Mouse (Mus musculus): Measurements from ENCODE around the gene Asb16. TPM values are rescaled to one million over a fixed set of nuclear protein-coding genes. Genes with fewer than 3 reads are reported as not detected.
A peak's percentile ranks its signal among the peaks of the same experiment; 100 is the strongest.

Gene Asb16
- polyA plus RNA-seq, 1 experiment from 2014 or later, result 0.09 TPM

DNA sequence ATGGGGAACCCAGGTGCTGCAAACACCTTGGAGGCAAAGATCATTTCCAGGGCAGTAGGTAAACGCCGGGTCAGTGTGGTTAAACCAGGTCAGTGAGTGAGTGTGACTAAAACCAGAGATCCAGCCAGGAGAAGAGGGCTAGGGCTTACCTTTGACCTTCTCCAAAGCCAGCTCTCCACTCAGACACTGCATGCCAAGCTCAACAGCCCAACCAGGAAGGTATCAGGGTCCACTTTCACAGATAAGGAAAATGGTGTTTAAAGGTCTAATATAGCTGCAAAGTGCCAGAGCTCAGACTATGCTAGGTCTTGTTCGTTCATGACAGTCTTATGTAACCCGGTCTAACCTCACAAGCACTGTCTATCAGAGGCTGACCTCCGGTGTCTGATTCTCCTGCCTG lies 27.3 kb upstream of the Asb16 start:
- peak; percentile 90 for ATAC-seq
- Histone ChIP-seq H3K9me3 (ENCODE audit: control insufficient read depth) (no peaks in the 10 kb centered on the region), H3K4me2 (replicated peaks; ENCODE audit: low read depth) (no peak overlapping the region), H3K4me3 (ENCODE audit: low read depth, low read length) (no peak overlapping the region), H3K9ac (ENCODE audit: low read depth, low read length) (no peak overlapping the region), H3K27ac (ENCODE audit: low read depth, low read length) (no peak overlapping the region), H3K4me1 (replicated peaks; ENCODE audit: control insufficient read depth, insufficient read depth, low read length) (0 out of 2 replicates have a peak, but pooled peaks cover 3% of the 10 kb centered on the region), H3K27me3 (replicated peaks; ENCODE audit: control insufficient read depth, insufficient read depth, low read length) (no peaks in the 10 kb centered on the region), H3K36me3 (ENCODE audit: control insufficient read depth, insufficient read depth) (no peaks in the 10 kb centered on the region)
- 43% methylated on average over 5 of the region's 5 CpGs for WGBS
- TF ChIP-seq CTCF (IDR thresholded peaks at IDR 0.05; ENCODE audit: low read depth), result 0 out of 2 replicates have a peak, but pooled peaks have one; percentile 39

DNA sequence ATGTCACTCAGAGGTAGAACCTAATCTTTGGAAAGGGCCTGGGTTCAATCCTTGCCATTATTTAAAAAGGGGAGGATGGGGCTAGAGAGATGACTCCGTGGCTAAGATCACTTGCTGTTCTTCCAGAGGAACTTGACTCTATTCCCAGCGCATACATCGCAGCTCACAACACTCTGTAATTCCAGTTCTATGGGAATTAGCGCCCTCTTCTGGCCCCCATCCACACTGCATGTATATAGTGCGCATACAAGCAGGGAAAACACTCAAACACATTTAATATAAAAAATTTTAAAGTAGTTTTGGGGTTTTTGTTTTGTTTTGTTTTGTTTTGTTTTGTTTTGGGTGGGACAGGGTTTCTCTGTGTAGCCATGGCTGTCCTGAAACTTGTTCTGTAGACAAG lies 26.7 kb upstream of the Asb16 start:
- Histone ChIP-seq H3K9me3 (ENCODE audit: control insufficient read depth) (no peaks in the 10 kb centered on the region), H3K9ac (ENCODE audit: low read depth, low read length) (no peak overlapping the region), H3K36me3 (ENCODE audit: control insufficient read depth, insufficient read depth) (no peaks in the 10 kb centered on the region), H3K4me3 (ENCODE audit: low read depth, low read length) (no peak overlapping the region), H3K27me3 (replicated peaks; ENCODE audit: control insufficient read depth, insufficient read depth, low read length) (no peaks in the 10 kb centered on the region), H3K27ac (ENCODE audit: low read depth, low read length) (no peak overlapping the region), H3K4me2 (replicated peaks; ENCODE audit: low read depth) (no peak overlapping the region), H3K4me1 (replicated peaks; ENCODE audit: control insufficient read depth, insufficient read depth, low read length) (0 out of 2 replicates have a peak, but pooled peaks cover 3% of the 10 kb centered on the region)
- TF ChIP-seq CTCF (IDR thresholded peaks at IDR 0.05; ENCODE audit: low read depth), result peak; percentile 58
- no peak for ATAC-seq
- 63% methylated on average over 5 of the region's 5 CpGs for WGBS

DNA sequence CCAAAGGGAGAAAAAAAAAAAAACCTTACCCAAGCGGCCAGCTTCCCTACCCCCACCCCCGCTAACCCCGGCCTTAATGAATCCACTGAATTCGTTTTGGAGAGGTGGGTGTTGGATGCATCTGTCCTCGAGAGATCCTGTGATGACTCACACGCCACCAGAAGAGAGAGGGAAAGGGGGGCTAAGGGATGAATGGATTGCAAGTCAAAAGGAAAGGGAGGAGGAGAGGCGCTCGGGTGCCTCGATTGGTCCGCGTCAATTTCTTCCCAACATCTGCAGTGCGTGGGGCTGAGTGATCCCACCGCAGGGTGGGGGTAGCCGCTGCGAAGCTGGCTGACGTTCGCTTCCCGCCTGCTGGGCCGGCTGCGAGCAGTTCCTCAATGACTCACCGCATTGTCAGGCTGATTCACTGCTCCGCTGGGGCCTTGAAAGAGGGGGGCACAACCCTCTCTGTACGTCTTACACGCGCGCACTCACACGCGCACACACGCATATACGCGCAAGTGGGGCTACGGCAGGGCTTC lies 23.6 kb upstream of the Asb16 start:
- WGBS, result 2% methylated on average over 31 of the region's 32 CpGs
- H3K9ac ChIP-seq (ENCODE audit: low read depth, low read length), result no peak overlapping the region

DNA sequence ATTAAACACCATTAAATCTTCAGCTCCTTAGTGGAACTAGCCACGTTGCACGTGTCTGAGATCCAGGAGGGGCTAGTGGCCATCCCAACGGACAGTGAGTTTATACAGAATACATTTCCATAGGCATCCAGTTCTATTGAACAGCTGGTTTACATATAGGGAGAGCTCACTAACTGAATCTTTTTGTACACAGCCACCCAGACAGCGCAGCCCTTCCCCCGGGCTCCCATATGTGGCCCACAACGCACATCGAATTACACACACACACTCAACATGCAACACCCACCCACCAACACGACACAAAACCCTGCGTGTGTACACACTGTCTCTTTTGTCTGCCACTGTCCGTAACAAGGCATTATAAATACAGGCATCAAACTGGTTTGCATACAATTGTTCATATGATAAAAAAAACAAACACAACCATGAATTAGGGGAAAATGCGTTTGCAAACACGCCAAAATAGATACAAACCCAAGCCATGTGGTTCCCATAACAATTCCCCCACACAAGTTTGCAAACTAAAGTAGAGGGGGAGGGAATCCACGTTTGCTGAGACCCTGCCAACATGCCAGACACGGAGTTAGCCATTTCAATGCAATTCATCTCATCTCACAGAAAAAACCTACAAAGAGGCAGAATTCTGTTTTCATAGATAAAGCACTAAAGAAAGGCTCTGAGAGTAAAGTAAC lies 22.8 kb upstream of the Asb16 start:
- Histone ChIP-seq H3K4me2 (replicated peaks; ENCODE audit: low read depth) (peak overlapping the region; percentile 73), H3K27ac (ENCODE audit: low read depth, low read length) (no peak overlapping the region), H3K36me3 (ENCODE audit: control insufficient read depth, insufficient read depth) (no peaks in the 10 kb centered on the region), H3K27me3 (replicated peaks; ENCODE audit: control insufficient read depth, insufficient read depth, low read length) (no peaks in the 10 kb centered on the region), H3K4me1 (replicated peaks; ENCODE audit: control insufficient read depth, insufficient read depth, low read length) (0 out of 2 replicates have a peak, but pooled peaks cover 3% of the 10 kb centered on the region), H3K4me3 (ENCODE audit: low read depth, low read length) (peak overlapping the region; percentile 32), H3K9ac (ENCODE audit: low read depth, low read length) (no peak overlapping the region), H3K9me3 (ENCODE audit: control insufficient read depth) (no peaks in the 10 kb centered on the region)
- WGBS, result 53% methylated on average over 14 of the region's 14 CpGs
- TF ChIP-seq CTCF (IDR thresholded peaks at IDR 0.05; ENCODE audit: low read depth), result no peak
- no peak for ATAC-seq

More for the DNA sequence above, 23.6 kb upstream of the Asb16 start:
- no peaks in the 10 kb centered on the region for H3K9me3 ChIP-seq (ENCODE audit: control insufficient read depth)
- no peak overlapping the region for H3K27ac ChIP-seq (ENCODE audit: low read depth, low read length)
- H3K27me3 ChIP-seq (replicated peaks; ENCODE audit: control insufficient read depth, insufficient read depth, low read length), result no peaks in the 10 kb centered on the region
- H3K4me3 ChIP-seq (ENCODE audit: low read depth, low read length), result peak overlapping the region; percentile 32
- H3K4me2 ChIP-seq (replicated peaks; ENCODE audit: low read depth), result peak overlapping the region; percentile 73
- ATAC-seq, result peak; percentile 32
- H3K36me3 ChIP-seq (ENCODE audit: control insufficient read depth, insufficient read depth), result no peaks in the 10 kb centered on the region
- TF ChIP-seq CTCF (IDR thresholded peaks at IDR 0.05; ENCODE audit: low read depth), result peak; percentile 36; the same call in 1 of the 2 replicates
- H3K4me1 ChIP-seq (replicated peaks; ENCODE audit: control insufficient read depth, insufficient read depth, low read length), result 0 out of 2 replicates have a peak, but pooled peaks cover 3% of the 10 kb centered on the region

DNA sequence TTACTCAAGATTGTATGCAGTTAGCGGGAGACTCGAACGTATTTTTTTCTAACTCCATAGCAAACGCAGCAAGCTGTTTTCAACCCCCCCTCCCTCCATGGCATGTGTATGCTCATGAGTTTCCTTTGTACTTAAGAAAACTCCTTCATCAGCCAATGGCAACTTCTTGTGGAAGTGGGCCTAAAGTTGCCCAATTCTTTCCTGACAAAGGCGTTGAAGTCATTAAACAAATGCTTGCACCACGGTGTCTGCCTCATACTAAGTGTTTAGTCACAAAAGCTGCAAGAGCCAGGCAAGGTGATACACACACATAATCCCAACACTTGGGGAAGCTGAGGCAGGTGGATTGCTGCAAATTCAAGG lies 22.3 kb upstream of the Asb16 start:
- Histone ChIP-seq H3K9ac (ENCODE audit: low read depth, low read length) (no peak overlapping the region), H3K36me3 (ENCODE audit: control insufficient read depth, insufficient read depth) (no peaks in the 10 kb centered on the region), H3K27ac (ENCODE audit: low read depth, low read length) (no peak overlapping the region), H3K9me3 (ENCODE audit: control insufficient read depth) (no peaks in the 10 kb centered on the region), H3K4me2 (replicated peaks; ENCODE audit: low read depth) (no peak overlapping the region), H3K4me3 (ENCODE audit: low read depth, low read length) (no peak overlapping the region), H3K27me3 (replicated peaks; ENCODE audit: control insufficient read depth, insufficient read depth, low read length) (no peaks in the 10 kb centered on the region), H3K4me1 (replicated peaks; ENCODE audit: control insufficient read depth, insufficient read depth, low read length) (no peaks in the 10 kb centered on the region)
- no peak for ATAC-seq
- TF ChIP-seq CTCF (IDR thresholded peaks at IDR 0.05; ENCODE audit: low read depth), result no peak
- WGBS, result 66% methylated on average over 6 of the region's 6 CpGs

DNA sequence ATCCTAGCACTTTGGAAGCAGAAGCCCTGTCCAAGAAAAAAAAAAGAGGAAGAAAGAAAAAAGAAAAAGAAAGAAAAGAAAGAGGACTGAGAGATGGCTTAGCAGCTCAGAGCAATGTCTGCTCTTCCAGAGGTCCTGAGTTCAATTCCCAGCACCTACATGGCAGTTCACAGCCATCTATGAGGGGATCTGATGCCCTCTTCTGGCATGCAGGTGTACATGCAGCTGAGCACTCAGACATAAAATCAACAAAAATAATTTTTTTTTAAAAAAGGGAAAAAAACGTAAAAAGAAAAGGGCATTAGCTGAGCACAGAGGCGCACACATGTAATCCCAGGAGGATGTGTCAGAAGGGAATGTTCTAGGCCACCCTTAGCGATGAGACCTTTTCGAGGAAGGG lies 21.7 kb upstream of the Asb16 start:
- no peaks in the 10 kb centered on the region for H3K9me3 ChIP-seq (ENCODE audit: control insufficient read depth)
- no peak for ATAC-seq
- WGBS, result 87% methylated on average over 4 of the region's 4 CpGs
- no peak overlapping the region for H3K4me3 ChIP-seq (ENCODE audit: low read depth, low read length)
- peak; percentile 55 for TF ChIP-seq CTCF (IDR thresholded peaks at IDR 0.05; ENCODE audit: low read depth)
- no peaks in the 10 kb centered on the region for H3K4me1 ChIP-seq (replicated peaks; ENCODE audit: control insufficient read depth, insufficient read depth, low read length)
- H3K4me2 ChIP-seq (replicated peaks; ENCODE audit: low read depth), result no peak overlapping the region
- H3K9ac ChIP-seq (ENCODE audit: low read depth, low read length), result no peak overlapping the region
- H3K27me3 ChIP-seq (replicated peaks; ENCODE audit: control insufficient read depth, insufficient read depth, low read length), result no peaks in the 10 kb centered on the region
- no peak overlapping the region for H3K27ac ChIP-seq (ENCODE audit: low read depth, low read length)
- no peaks in the 10 kb centered on the region for H3K36me3 ChIP-seq (ENCODE audit: control insufficient read depth, insufficient read depth)
